Mouse (Mus musculus) adrenal gland, postnatal 4 days (tissue): ENCODE data around the gene Abtb2. TPM values are rescaled to one million over a fixed set of nuclear protein-coding genes. Genes with fewer than 3 reads are reported as not detected.

ENCODE experiments used
- DNase-seq, 2 experiments: peaks; one replicate each; pipeline ENCODE4 v3.0.0; 2021 to 2022; ENCODE audit warnings: low spot score in 2 of 2, mixed read lengths in 2 of 2
- total RNA-seq, 2 experiments: library from RNA; stranded (reverse); gene quantifications; 2 replicates each; pipeline ENCODE4 v1.2.3; 2021

Abtb2 gene
- total RNA-seq, 2 experiments from 2014 or later, result 17.3 to 17.5 TPM

DNA sequence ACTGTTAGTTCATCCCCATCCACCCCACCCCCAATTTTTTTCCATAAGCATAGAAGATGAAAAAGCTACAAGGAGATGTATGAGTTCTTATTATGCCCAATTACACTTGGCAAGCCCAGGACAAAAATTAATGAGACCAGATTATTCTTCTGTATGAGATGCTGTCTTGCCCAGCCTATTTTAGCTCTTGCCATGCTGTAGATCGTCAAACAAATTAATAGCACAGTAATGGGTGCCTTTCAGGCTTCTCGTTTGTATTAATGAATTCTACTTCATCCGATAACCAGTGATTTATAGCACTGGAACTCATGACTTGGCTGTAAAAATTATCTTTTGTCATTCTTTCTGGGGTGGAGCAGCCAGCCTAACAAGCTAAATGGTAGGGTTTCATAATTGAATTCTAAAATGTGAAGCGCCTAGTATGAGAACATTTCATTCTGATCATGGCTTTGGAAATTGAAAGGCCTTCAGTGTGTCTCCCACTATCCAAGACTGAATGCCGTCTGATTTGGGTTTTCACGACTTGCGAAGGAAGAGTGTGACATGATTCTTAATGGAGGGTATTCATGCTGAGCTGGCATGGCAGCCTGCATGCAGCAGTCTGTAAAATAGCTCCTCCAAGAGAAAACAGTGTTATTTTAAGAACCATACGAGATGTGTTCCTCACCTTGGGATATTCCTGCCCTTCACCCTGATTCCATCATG lies 44.9 kb downstream of the Abtb2 start:
- no peak for DNase-seq

DNA sequence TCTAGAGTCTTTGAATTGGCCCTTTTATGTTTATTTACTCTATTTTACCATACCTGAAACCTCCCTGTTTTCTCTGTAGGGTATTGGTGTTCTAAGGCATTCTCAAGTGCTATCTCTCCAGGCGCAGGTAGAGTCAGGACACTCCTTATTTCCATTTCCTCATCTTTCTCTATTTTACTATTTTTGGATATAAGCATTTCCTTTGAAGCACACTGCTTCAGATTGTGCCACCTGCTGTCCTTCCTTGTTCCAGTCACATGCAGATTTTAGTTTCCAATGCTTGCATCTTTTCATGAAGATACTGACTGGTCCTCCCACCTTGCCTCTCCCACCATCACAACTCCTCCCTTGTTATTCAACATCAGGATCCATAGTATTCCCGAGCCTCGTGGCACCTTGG lies 47.8 kb downstream of the Abtb2 start:
- no peak for DNase-seq

DNA sequence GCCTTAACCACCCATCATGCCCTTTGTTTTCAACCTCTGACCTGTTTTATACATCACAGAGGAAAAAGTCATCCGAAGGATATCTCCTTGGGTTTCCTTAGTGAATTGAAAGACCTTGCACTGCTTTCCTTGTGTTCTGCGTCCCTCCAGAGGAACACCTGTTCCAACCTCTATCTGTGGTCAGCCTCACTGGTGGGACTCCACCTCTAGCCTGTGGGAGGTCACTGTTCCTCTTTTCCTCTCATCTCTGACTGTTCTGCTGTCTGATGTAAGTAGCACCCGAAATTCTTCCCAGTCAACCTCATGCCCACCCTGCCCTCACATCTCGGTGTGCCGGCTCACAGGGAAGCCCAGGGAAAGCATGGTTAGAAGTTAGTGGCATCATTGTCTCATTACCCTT lies 48.9 kb downstream of the Abtb2 start:
- DNase-seq, result no peak

DNA sequence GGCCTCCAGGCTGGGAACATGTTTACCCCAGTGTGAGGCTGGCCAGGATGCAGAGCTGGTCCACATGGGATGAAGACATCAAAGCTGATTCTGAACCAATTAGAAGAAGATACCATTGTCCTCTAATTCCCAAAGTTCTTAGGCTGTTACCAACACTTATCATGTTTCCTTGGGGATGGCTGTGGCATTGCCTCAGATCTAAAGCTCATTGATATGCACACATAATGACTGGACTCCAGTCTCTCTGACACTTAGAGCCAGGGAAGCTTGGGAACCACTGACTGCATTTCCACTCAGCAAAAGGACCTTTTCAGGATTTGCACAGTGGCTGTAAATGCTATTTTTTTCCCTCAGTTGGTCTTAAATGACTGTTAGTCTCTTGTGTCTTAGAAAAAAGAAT lies 52.3 kb downstream of the Abtb2 start:
- no peak for DNase-seq

DNA sequence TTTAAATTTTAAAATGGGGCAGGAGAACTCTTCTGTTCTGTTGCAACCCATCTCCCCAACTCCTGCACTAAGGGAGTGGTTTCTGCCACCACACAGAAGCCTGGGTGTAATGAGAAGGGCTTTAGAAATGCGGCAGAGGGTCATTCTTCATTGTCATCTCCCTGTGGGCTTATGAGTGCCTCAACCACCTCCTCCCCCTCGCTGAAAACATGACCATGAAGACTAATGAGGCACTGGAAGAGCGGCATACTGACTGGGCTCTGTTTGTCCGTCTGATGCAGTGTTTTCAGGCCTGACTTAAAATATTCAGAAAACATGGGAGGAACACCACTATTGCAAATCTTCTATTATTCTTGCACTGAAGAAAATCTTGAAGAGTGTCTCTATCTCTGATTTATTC lies 56.8 kb downstream of the Abtb2 start:
- DNase-seq, result no peak

DNA sequence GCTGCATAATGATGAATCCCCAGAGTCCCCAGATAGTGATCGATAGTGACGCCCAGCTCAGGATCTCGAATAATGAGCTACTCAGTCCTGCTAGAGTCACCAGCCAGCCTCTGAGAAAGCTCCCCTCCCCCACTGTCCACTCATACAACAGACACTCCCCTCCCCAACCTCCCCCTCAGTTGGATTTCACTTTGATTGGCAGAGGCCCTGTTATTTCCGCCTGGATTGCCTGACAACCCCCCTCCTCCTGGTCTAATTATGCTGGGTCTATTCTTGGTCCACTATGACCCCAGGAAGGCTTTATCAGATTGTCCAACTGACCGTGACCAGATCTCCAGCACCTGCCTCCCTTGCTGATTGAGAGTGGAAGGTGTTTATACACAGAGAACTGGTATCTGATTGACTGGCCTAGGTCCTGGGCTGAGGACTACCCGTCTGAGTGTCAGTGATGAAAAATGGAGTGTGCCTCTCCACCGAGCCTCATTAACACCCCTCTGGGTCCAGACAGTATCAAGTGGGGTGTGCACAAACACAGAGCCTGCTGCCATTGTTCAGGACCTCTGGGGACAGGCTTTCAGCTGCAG lies 59.3 kb downstream of the Abtb2 start:
- no peak for DNase-seq

DNA sequence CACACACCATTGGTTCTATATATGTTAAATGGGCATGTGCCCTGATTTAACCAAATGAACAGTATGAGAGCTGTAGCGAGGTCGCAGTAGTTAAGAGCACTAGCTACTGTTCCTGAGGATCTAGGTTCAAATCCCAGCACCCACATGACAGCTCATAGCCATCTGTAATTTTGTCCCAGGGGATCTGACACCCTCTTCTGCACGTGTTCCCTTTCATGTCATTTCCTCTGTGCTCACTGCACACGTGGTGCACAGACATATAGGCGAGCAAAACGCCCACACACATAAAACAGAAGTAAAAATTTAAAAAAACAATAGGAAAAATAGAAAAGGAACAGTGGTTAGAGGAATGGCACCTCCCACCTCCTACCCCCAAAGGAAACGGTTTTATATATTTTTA lies 61.0 kb downstream of the Abtb2 start:
- no peak for DNase-seq

DNA sequence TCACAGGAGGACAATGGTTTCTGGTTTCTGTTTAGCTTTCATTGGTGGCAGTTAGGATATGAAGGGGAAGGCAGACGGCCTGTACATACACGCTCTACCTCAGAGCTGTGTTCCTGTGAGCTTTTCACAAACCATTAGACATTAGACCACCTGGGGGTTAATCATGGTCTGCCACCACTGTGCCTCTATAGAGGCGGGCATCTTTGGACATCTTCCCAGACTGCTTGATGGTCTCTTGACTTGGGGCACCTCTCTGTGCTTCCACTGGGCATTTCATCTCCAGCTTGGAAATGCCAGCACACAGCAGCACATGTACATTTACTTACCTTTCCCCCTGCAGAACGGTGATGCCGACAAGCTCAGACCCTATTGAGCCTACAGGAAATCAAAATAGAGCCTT lies 63.8 kb downstream of the Abtb2 start:
- DNase-seq, result no peak

DNA sequence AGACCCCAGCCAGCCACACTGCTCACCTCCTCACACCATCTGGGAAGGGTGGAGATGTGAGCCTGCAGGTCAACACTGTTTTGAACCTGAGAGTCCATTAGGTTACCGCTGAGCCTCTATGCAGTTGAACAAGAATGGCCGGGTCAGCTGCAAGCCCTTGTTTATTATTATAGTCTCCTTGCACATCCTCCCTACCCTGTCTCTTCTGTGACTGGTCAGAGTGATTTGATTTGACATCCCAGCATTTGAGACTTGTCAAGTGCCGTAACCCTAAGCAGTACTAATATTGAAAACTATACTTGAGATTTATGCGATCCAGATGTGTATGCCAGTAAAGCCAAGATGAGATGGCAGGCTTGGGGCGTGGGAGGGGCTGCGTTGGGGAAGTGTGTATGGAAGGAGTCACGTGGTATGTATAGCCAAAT lies 65.2 kb downstream of the Abtb2 start:
- no peak for DNase-seq

DNA sequence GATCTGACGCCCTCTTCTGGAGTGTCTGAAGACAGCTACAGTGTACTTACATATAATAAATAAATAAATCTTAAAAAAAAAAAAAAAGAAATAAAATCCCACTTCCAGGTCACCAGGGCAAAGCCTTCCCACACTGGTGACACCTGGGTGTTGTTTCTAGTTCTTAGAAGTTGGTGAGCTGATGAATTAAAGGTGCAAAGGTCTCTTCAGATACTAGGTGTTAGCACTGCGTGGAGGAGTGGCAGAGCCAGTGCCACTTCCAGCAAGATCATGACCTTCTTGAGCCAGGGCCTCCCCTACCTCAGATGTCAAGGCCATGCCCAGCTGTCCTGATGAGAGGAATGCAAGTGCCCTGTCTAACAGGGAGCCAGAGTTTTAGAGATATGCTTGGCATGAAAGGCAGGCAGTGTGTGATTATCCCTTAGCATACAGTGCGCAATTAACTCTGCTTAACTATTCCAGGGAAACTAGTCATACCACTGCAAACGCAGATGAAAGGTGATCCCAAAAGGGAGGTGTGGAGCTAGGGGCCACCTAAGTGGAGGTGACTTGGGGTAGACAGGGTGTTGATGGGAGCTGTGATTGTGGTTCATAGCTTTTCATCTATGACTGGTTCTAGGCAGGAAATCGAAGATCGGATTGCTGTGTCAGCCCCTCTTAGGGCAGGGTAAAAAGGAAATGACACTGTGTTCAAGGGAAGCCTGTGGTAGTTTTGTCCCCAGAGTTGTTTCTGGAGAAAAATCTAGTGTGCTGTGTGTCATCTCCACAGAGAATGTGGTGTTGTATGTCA lies 66.2 kb downstream of the Abtb2 start:
- no peak for DNase-seq

DNA sequence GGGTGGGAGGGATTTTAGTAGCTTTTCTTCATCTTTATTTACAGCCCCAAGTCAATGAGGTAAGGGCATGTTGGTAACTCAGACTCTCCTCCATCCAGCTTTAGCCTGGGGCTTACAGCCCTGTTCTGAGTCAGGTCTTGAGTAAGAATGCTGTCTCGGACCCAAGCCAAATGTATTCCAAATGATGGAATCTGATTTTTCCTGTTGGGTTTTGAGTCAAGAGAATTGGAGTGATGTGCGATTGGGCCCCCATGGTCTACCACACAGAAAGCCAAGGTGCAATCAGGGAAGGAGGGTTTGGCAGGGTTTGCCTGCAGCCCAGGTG lies 66.8 kb downstream of the Abtb2 start:
- DNase-seq, result no peak

DNA sequence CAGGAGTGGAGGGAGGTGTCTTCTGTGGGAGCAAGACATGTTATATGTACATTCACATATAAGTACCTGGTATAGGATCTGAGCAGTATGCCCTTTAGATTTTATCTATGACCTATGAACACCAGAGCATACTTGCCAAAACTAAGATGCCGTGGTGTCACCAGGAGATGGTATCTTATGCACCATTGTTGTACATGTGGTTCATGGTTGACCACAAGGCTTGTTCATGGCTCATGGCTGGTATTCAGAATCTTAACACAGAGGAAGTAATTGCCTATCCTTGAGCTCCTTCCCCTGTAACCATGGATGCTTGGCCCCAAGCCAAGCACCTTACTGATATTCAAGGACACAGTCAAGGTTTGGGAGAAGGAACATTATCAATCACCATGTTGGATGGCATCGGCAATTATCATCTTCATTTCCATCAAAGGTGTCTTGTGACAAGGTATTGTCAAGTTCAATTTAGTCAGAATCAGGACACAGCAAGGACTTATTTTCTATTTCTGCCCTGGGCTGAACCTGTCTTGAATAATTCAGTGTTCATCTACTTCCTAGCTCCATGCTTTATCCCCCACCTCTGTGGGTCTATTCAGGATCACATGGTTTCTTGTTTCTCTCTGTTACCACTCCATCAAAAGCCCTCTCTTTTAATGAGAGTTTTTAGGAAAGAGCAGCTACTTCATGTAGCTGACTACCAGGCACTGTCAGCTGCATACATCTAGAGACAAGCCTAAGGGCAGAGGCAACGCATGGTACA lies 69.8 kb downstream of the Abtb2 start:
- DNase-seq, result no peak

DNA sequence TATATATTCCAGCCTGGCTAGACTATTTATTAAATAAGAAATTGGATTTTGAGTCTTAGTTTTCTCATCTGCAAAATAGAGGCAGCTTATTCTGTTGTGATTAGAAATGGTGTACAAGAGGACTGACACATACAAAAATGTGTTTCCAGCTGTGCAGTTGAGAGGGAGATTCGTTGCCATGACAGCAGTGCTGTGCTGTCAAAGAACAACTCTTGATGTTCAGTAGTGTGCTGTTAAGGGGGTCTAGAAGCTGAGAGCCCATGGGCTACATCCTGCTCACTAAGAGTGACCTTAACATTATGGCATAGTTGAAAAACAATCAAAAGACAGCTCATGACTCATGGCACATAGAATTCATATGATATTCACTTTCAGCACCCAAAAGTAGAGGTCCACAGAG lies 71.3 kb downstream of the Abtb2 start:
- DNase-seq, result no peak

DNA sequence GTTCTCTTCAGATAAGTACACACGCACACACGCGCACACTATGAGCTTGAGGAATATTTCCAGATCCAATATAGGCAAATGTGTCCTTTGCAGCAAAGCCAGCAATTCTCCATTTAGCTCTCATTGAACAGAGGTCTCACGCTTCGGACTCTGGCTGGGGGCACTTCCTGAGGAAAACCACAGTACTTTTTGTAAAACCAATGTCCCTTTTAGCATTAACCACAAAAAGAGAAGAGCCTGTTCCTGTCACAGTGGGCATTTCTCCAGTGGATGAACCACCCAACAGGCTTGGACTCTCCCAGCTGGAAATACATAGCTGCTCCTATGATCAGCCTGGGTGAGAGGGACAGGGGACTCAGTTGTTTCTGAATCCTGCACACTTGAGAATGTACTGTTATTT lies 71.8 kb downstream of the Abtb2 start:
- DNase-seq, result no peak

DNA sequence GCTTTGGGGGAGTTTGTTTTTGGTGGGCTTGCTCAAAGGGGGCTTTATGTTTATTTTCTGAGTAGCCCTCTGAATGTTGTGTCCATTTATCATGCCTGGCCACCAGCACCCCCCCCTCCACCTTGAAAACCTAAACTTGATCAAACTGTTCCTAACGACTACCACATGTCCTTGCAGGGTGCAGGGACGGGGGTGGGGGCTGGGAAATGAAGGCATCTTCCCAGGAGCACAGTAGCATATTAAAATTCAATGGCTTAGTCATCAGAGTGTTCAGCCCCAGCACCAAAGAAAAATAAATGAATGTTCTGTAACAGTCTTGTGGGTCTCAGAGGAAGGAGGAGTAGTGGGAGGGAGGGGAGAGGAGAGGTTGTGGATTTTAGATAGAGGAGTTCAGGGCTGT lies 73.6 kb downstream of the Abtb2 start:
- no peak for DNase-seq

DNA sequence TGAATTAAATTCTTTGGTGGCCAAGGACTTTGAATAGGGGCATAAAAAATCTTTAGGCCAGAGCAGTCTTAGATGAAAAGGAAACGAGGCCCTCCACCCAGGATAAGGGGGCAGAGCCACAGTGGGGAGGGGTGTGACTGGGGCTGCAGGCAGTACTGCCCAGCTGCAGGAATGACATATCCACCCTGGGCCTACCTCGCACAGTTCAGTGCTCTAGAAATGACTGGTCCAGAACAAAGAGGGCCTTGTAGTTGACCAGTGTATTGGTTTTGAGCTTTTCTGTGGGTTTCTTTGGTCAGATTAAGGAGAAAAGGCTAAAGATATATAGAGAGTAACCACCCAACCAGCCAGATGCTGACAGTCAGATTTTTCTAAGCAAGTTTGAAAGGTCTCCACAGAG lies 74.8 kb downstream of the Abtb2 start:
- DNase-seq, result no peak

DNA sequence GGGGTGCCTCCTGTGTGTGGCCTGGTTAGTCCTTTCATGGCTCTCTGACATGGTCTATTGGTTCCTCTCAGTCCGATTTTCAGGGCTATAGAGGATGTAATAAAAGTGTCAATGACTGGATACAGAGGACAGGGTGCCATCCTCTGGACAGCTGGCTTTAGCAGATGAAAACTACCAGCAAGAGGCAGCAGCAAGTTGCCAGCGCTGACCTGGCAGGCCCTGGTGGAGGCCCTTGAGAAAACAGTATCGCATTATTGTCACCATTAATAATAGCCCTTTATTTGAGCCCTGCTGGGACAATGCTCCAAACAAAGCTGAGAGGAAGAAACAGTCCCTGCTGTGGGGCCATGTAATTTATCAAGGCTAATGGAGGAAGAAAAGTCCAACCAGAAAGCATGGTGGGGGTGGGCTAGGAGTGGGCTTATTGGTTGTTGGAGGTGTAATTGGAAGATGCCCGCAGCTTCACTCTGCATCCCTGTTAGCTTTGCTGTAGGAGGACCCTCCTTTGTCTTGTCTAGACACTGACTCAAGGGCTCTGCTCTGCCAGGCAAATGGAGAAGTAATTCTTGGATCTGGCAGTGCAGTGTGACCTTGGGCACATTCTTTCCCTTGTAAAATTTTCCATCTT lies 77.6 kb downstream of the Abtb2 start:
- no peak for DNase-seq

DNA sequence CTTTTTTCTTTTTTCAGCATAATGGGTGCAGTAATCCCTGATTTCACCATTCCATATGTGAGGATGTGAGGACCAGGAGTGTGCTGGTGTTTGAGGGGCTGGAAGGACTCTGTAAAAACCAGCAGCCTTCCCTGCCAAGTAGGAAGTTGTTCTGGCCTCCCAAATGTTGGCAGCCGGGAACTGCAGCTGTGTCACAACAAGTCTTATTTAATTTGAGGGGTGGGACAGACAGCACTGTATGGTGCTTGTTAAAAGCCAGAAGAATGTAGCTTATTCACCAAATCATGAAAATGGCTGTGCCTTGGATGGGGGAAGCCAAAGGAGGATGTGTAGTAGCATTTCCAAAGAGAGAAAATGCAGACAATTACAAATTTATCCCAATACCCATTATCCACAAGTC lies 78.3 kb downstream of the Abtb2 start:
- no peak for DNase-seq

DNA sequence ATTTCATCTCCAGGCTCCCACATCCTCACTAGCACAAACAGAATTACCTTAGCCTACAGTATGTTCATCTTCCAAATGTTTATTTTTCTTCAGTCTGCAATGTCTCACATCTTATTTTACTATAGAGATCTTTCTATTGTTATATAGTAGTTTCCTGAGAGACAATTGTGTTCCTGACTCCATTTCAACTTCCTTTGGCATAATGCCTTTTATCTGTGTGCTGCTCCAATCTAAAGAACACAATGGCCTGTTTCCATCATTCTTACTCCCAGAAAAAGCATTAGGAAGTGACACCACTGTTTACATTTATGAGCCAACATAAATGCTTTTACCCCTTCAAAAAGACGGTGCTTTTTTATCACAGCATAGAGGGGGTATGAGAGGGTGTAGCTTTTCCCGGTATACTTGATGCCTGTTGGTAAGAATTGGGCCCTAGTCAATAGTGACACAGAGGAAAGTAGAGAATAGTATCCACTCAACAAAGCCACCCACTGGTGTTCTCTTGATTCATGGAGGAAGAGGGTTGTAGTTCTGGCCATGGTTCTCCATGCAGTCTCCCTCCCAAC lies 84.3 kb downstream of the Abtb2 start:
- DNase-seq, result no peak

DNA sequence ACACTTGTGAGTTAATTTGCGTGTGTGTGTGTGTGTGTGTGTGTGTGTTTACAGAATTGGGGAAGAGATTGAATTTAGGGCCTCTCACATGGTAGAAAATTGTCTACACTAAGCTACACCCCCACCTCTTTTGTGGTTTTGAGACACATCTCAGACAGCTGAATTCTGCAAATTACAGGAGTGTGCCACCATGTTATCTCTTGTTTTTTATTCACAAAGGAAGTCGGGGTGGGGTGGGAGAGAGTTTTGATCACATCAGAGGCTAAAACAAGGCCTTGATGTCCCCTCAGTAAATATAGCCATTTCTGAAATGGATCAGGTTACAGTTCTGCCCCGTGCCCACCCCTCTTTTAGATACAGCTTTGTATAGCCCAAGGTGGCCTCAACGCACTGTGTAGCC lies 86.0 kb downstream of the Abtb2 start:
- no peak for DNase-seq

DNA sequence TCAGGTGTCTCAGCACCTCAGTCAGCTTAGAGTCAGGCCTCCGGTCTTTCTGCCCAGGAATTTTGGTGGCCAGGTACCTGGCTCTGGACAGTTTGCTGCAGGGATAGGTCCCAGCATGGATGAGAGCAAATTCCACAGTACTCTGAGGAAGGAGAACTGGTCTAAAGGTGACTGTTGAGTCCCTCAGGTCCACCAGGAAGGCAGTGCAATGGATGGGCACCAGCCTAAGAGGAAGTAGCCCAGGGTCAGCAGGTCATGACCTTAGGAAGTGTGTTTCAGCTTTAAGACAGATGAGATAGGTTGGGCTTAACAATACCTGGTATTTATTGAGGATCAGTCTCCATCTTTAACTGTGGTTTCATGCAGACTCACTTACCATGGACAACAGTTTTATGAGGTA lies 88.9 kb downstream of the Abtb2 start:
- DNase-seq, result no peak
